Mouse (Mus musculus) stomach, postnatal 0 days (tissue): ENCODE data around the gene Stk31.

ENCODE experiments used
- CTCF ChIP-seq: IDR thresholded peaks from 2 replicates; pipeline ENCODE4 v1.5.1; 2016; ENCODE audit warnings: antibody characterized with exemption, low read depth, mild to moderate bottlenecking, moderate library complexity
- EP300 ChIP-seq: optimal IDR thresholded peaks from 2 replicates; pipeline ENCODE3; 2016; ENCODE audit warnings: antibody characterized with exemption

- TF ChIP-seq CTCF (no peak), EP300 (no peak)
Measured at GRCm38 (mm10) chr6:49437306-49437705, 41.9 kb downstream of the Stk31 start.
